Mouse (Mus musculus) layer of hippocampus, adult 9-11 months (tissue): ENCODE data around the gene Olfr380.

Experiments
- DNase-seq: peaks from one replicate; pipeline ENCODE4 v3.0.0; 2022

Olfr380 gene

DNA sequence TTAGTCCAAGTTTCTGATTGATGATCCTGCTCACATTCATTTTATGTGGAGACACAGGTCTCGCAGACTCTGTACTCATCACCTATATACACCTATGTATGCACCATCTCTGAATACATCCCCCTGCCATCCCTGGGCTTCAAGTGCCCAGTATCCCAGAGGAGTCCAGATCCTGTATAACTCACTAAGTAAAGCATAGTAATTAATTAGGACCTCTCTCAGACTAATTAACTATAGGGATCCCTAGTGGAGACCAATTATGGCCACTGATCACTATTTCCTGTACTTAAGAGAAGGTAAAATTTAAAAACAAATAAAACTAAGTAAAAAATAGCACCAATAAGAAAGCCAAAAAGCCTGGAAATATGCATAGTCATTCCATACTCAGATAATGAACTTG, at the start of gene Olfr380:
Olfr380 (minus strand) TSS at position 101 of the 400 bp plus-strand sequence.
- DNase-seq = no peak

GRCm38 (mm10) chr11:73491503-73491902, 34.2 kb upstream of the Olfr380 start, which contains the start of gene Olfr381:
Gene Olfr381, minus strand, starts transcription at chr11:73491603.
- no peak for DNase-seq

GRCm38 (mm10) chr11:73428377-73428776, 28.9 kb downstream of the Olfr380 start, which contains the start of gene Olfr378:
Gene Olfr378, minus strand, starts transcription at chr11:73428477.
- no peak for DNase-seq
